Mouse (Mus musculus) right cerebral cortex, postnatal 4 days (tissue): ENCODE results near the gene Dnajb11.

Experiments used
- DNase-seq: peaks from one replicate; pipeline ENCODE4 v3.0.0-alpha.2; 2022

Dnajb11 gene

GRCm38 (mm10) chr16:22883441-22883840 is 25.8 kb downstream of the Dnajb11 start:
- DNase-seq = no peak

GRCm38 (mm10) chr16:22885356-22885755 is 27.7 kb downstream of the Dnajb11 start:
- no peak for DNase-seq

GRCm38 (mm10) chr16:22886726-22887125 is 29.1 kb downstream of the Dnajb11 start:
- DNase-seq = no peak

- no peak for DNase-seq
Observed at GRCm38 (mm10) chr16:22888835-22889234, 31.2 kb downstream of the Dnajb11 start.

GRCm38 (mm10) chr16:22889716-22890115 is 32.1 kb downstream of the Dnajb11 start:
- DNase-seq = no peak

- DNase-seq = no peak
Observed at GRCm38 (mm10) chr16:22890683-22891510, 33.3 kb downstream of the Dnajb11 start, which contains the start of gene Ahsg. Gene Ahsg, plus strand, starts transcription at chr16:22891277.

GRCm38 (mm10) chr16:22891733-22892154 is 34.1 kb downstream of the Dnajb11 start:
- DNase-seq = no peak

GRCm38 (mm10) chr16:22894095-22894494 is 36.5 kb downstream of the Dnajb11 start:
- no peak for DNase-seq

- DNase-seq = no peak
Observed at GRCm38 (mm10) chr16:22896618-22897017, 39.0 kb downstream of the Dnajb11 start.

- DNase-seq = no peak
Observed at GRCm38 (mm10) chr16:22899346-22899745, 41.7 kb downstream of the Dnajb11 start.

- DNase-seq = no peak
Observed at GRCm38 (mm10) chr16:22899866-22900570, 42.4 kb downstream of the Dnajb11 start.

- no peak for DNase-seq
Observed at GRCm38 (mm10) chr16:22901326-22901725, 43.7 kb downstream of the Dnajb11 start.

GRCm38 (mm10) chr16:22909290-22909689 is 51.6 kb downstream of the Dnajb11 start:
- DNase-seq = no peak

GRCm38 (mm10) chr16:22911986-22912385 is 54.3 kb downstream of the Dnajb11 start:
- no peak for DNase-seq

- DNase-seq = no peak
Observed at GRCm38 (mm10) chr16:22912886-22913285, 55.2 kb downstream of the Dnajb11 start.

GRCm38 (mm10) chr16:22914276-22914675 is 56.6 kb downstream of the Dnajb11 start:
- no peak for DNase-seq

GRCm38 (mm10) chr16:22918034-22918433 is 60.4 kb downstream of the Dnajb11 start, which contains the start of gene Fetub:
Gene Fetub, plus strand, starts transcription at chr16:22918334.
- no peak for DNase-seq

GRCm38 (mm10) chr16:22918664-22919312 is 61.1 kb downstream of the Dnajb11 start:
- DNase-seq = no peak

GRCm38 (mm10) chr16:22919971-22920854 is 62.6 kb downstream of the Dnajb11 start:
- DNase-seq = no peak

- DNase-seq = no peak
Observed at GRCm38 (mm10) chr16:22921761-22922160, 64.1 kb downstream of the Dnajb11 start.

GRCm38 (mm10) chr16:22922433-22922832 is 64.8 kb downstream of the Dnajb11 start:
- no peak for DNase-seq
